Mouse (Mus musculus): ENCODE data around the gene Txnrd2. TPM values are rescaled to one million over a fixed set of nuclear protein-coding genes. Genes with fewer than 3 reads are reported as not detected.

Txnrd2 gene
- total and polyA plus RNA-seq, 2 experiments from 2014 or later, result 22.9 to 38.3 TPM

GRCm38 (mm10) chr16:18386451-18386850 lies 39.7 kb upstream of the Txnrd2 start:
- Histone ChIP-seq H3K36me3 (ENCODE audit: insufficient read depth, low read length) (peaks cover 5% of the 10 kb centered on the region; the same call in 1 of the 2 replicates), H3K9me3 (ENCODE audit: low read length) (no peaks in the 10 kb centered on the region), H3K27ac (ENCODE audit: low read depth, low read length) (no peak overlapping the region), H3K9ac (replicated peaks; ENCODE audit: low read length, poor library complexity, severe bottlenecking) (no peak overlapping the region), H3K4me3 (ENCODE audit: low read depth, low read length) (no peak overlapping the region), H3K4me1 (ENCODE audit: insufficient read depth, low read length) (no peaks in the 10 kb centered on the region), H3K4me2 (ENCODE audit: low read depth, low read length, poor library complexity, severe bottlenecking) (no peak overlapping the region), H3K27me3 (ENCODE audit: insufficient read depth, low read length) (no peaks in the 10 kb centered on the region)
- ATAC-seq (ENCODE audit: low FRiP score) (no peak), DNase-seq (ENCODE audit: low spot score) (peak; percentile 69)
- TF ChIP-seq CTCF (IDR thresholded peaks at IDR 0.05), result no peak
- 73% methylated on average over 7 of the region's 7 CpGs for WGBS

- ATAC-seq (ENCODE audit: low FRiP score) (no peak), DNase-seq (ENCODE audit: low spot score) (no peak)
- Histone ChIP-seq H3K4me2 (ENCODE audit: low read depth, low read length, poor library complexity, severe bottlenecking) (no peak overlapping the region), H3K4me3 (ENCODE audit: low read depth, low read length) (no peak overlapping the region), H3K27ac (ENCODE audit: low read depth, low read length) (no peak overlapping the region), H3K9me3 (ENCODE audit: low read length) (no peaks in the 10 kb centered on the region), H3K9ac (replicated peaks; ENCODE audit: low read length, poor library complexity, severe bottlenecking) (no peak overlapping the region), H3K27me3 (ENCODE audit: insufficient read depth, low read length) (no peaks in the 10 kb centered on the region), H3K4me1 (ENCODE audit: insufficient read depth, low read length) (no peaks in the 10 kb centered on the region), H3K36me3 (ENCODE audit: insufficient read depth, low read length) (peaks cover 5% of the 10 kb centered on the region; the same call in 1 of the 2 replicates)
- TF ChIP-seq CTCF (IDR thresholded peaks at IDR 0.05), result no peak
- WGBS, result 60% methylated on average over 3 of the region's 3 CpGs
Measured at GRCm38 (mm10) chr16:18386972-18387371, 39.2 kb upstream of the Txnrd2 start.

- Histone ChIP-seq H3K9me3 (ENCODE audit: low read length) (no peaks in the 10 kb centered on the region), H3K4me2 (ENCODE audit: low read depth, low read length, poor library complexity, severe bottlenecking) (no peak overlapping the region), H3K4me1 (ENCODE audit: insufficient read depth, low read length) (no peaks in the 10 kb centered on the region), H3K9ac (replicated peaks; ENCODE audit: low read length, poor library complexity, severe bottlenecking) (no peak overlapping the region), H3K36me3 (ENCODE audit: insufficient read depth, low read length) (peaks cover 5% of the 10 kb centered on the region; the same call in 1 of the 2 replicates), H3K27ac (ENCODE audit: low read depth, low read length) (peak overlapping the region; percentile 47), H3K27me3 (ENCODE audit: insufficient read depth, low read length) (no peaks in the 10 kb centered on the region), H3K4me3 (ENCODE audit: low read depth, low read length) (no peak overlapping the region)
- TF ChIP-seq CTCF (IDR thresholded peaks at IDR 0.05), result no peak
- ATAC-seq (ENCODE audit: low FRiP score) (no peak), DNase-seq (ENCODE audit: low spot score) (no peak)
- 33% methylated on average over 5 of the region's 7 CpGs for WGBS
Measured at GRCm38 (mm10) chr16:18387704-18388582, 38.2 kb upstream of the Txnrd2 start.

GRCm38 (mm10) chr16:18388583-18389435 lies 37.4 kb upstream of the Txnrd2 start:
- no peak overlapping the region for H3K4me2 ChIP-seq (ENCODE audit: low read depth, low read length, poor library complexity, severe bottlenecking)
- H3K27me3 ChIP-seq (ENCODE audit: insufficient read depth, low read length), result no peaks in the 10 kb centered on the region
- no peak for TF ChIP-seq CTCF (IDR thresholded peaks at IDR 0.05)
- no peak overlapping the region for H3K4me3 ChIP-seq (ENCODE audit: low read depth, low read length)
- H3K9ac ChIP-seq (replicated peaks; ENCODE audit: low read length, poor library complexity, severe bottlenecking), result no peak overlapping the region
- peaks cover 5% of the 10 kb centered on the region; the same call in 1 of the 2 replicates for H3K36me3 ChIP-seq (ENCODE audit: insufficient read depth, low read length)
- WGBS, result 73% methylated on average over 14 of the region's 14 CpGs
- peak overlapping the region; percentile 47; the same call in 1 of the 2 replicates for H3K27ac ChIP-seq (ENCODE audit: low read depth, low read length)
- peaks cover 6% of the 10 kb centered on the region for H3K4me1 ChIP-seq (ENCODE audit: insufficient read depth, low read length)
- ATAC-seq (ENCODE audit: low FRiP score), result no peak
- DNase-seq (ENCODE audit: low spot score), result no peak
- H3K9me3 ChIP-seq (ENCODE audit: low read length), result no peaks in the 10 kb centered on the region

GRCm38 (mm10) chr16:18390399-18390798 lies 35.8 kb upstream of the Txnrd2 start:
- no peak overlapping the region for H3K27ac ChIP-seq (ENCODE audit: low read depth, low read length)
- peaks cover 10% of the 10 kb centered on the region for H3K4me1 ChIP-seq (ENCODE audit: insufficient read depth, low read length)

More at GRCm38 (mm10) chr16:18390399-18390798, 35.8 kb upstream of the Txnrd2 start:
- peaks cover 5% of the 10 kb centered on the region; the same call in 1 of the 2 replicates for H3K36me3 ChIP-seq (ENCODE audit: insufficient read depth, low read length)
- H3K9me3 ChIP-seq (ENCODE audit: low read length), result no peaks in the 10 kb centered on the region
- H3K4me2 ChIP-seq (ENCODE audit: low read depth, low read length, poor library complexity, severe bottlenecking), result no peak overlapping the region
- no peak for DNase-seq (ENCODE audit: low spot score)
- ATAC-seq (ENCODE audit: low FRiP score), result no peak
- 78% methylated on average over 6 of the region's 6 CpGs for WGBS
- H3K27me3 ChIP-seq (ENCODE audit: insufficient read depth, low read length), result no peaks in the 10 kb centered on the region
- no peak overlapping the region for H3K9ac ChIP-seq (replicated peaks; ENCODE audit: low read length, poor library complexity, severe bottlenecking)
- H3K4me3 ChIP-seq (ENCODE audit: low read depth, low read length), result no peak overlapping the region
- TF ChIP-seq CTCF (IDR thresholded peaks at IDR 0.05), result no peak

All from midbrain, postnatal 0 days (tissue).